Mouse (Mus musculus) bone marrow, adult 2 months (tissue): ENCODE measurements around the gene Mab21l3. TPM values are rescaled to one million over a fixed set of nuclear protein-coding genes. Genes with fewer than 3 reads are reported as not detected.

Source experiments
- H3K27ac ChIP-seq: fragments of 200-500 bp; 2 replicates; pipeline ENCODE4 v1.5.1; 2012; ENCODE audit warnings: low read depth, mild to moderate bottlenecking, control low read depth, inconsistent platforms, low read length; ENCODE audit not compliant: control insufficient read depth, poor library complexity, insufficient read depth
- H3K4me1 ChIP-seq: fragments of 200-500 bp; 2 replicates; pipeline ENCODE4 v1.6.1; 2011; ENCODE audit warnings: low read length; ENCODE audit not compliant: control insufficient read depth, insufficient read depth
- H3K4me3 ChIP-seq: fragments of 200-500 bp; replicated peaks from 2 replicates; pipeline ENCODE3; 2011; ENCODE audit warnings: mild to moderate bottlenecking, low read depth, low read length, control low read depth; ENCODE audit not compliant: control insufficient read depth
- CTCF ChIP-seq: fragments of 200-500 bp; IDR thresholded peaks from 2 replicates; pipeline ENCODE4 v1.5.1; 2011; ENCODE audit warnings: low read length, control low read depth; ENCODE audit not compliant: control insufficient read depth, insufficient read depth
- POLR2A ChIP-seq: fragments of 200-500 bp; IDR thresholded peaks from 2 replicates; pipeline ENCODE4 v1.6.1; 2011; ENCODE audit warnings: low read depth, mild to moderate bottlenecking, control low read depth, low read length, borderline replicate concordance; ENCODE audit not compliant: control insufficient read depth
- WGBS: fragments of 180-500 bp; shearing (Covaris S2); methylation state at CpG from one replicate; pipeline ENCODE4 v1.1.7; 2018; 5-methylcytosine and 5-hydroxymethylcytosine counted together
- polyA plus RNA-seq: library from polyadenylated mRNA; stranded (reverse); fragments of >200 nt; gene quantifications from 2 replicates; pipeline ENCODE4 v1.2.4, GENCODE M21; 2011; ENCODE audit warnings: low replicate concordance; ENCODE audit not compliant: missing spikeins, insufficient read depth, insufficient read length

The Mab21l3 gene
- polyA plus RNA-seq, 1 experiment, result not detected

DNA sequence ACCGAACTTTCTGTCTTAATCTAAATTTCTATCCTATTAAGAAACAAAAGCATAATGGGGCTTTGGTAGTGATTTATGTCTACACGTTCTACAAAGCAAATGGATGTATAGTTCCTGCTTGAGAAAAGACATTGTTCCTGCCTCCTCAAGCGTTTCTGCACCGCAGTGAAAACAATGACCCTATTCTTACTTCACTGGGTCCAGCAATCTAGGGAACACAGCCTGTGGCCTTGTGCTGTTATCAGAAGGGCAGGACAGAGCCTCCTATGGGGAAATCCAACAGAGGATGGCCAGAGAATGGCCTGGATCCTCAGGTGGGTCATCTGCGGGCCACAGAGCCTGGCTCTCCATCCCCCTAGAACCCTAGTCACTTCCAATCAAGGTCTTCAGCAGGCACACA lies 29.4 kb upstream of the Mab21l3 start:
- TF ChIP-seq POLR2A, result no peak
- TF ChIP-seq CTCF, result no peak
- Histone ChIP-seq H3K4me3 (no peak overlapping the region), H3K4me1 (no peaks in the 10 kb centered on the region), H3K27ac (no peak overlapping the region)
- WGBS, result 84% methylated on average over 5 of the region's 5 CpGs

- Histone ChIP-seq H3K27ac (no peak overlapping the region), H3K4me1 (no peaks in the 10 kb centered on the region), H3K4me3 (no peak overlapping the region)
- TF ChIP-seq CTCF (no peak), POLR2A (no peak)
- 78% methylated on average over 7 of the region's 7 CpGs for WGBS
Observed at GRCm38 (mm10) chr3:101876459-101877285, 27.9 kb upstream of the Mab21l3 start.

DNA sequence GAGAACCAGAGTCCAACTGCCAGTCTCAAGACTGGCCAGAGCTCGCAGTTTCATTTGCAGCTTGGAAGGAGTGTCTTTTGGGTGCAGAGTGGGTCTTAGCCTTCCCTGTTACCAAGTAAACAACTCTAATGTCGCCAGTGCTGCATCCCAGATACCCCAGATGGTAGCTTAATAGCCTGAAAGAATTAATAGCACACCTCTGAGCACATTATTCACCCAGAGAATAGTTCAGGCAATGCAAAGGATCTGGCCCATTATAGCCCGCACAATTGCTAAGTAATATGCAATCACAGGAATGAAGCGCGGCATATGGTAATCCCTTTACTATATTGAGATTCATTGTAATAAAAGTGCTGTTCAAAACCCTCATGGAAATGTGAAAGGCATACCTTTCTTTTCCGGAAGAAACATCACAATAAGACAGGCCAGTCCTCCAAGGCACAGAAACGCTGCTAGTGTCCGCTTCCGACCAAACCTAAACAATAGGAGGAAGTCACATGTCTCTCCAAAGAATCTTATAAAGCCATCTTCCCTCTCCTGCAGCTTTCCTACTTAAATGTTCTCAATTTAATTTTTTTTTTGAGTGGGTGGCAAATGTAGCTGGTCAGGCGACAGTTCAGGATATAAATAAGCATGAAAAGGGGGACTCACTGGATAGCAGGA lies 26.6 kb upstream of the Mab21l3 start:
- Histone ChIP-seq H3K4me3 (no peak overlapping the region), H3K4me1 (no peaks in the 10 kb centered on the region), H3K27ac (no peak overlapping the region)
- WGBS, result 81% methylated on average over 10 of the region's 10 CpGs
- TF ChIP-seq CTCF (no peak), POLR2A (no peak)

GRCm38 (mm10) chr3:101873061-101873675 lies 24.4 kb upstream of the Mab21l3 start:
- WGBS, result 87% methylated on average over 7 of the region's 7 CpGs
- Histone ChIP-seq H3K27ac (no peak overlapping the region), H3K4me3 (no peak overlapping the region), H3K4me1 (no peaks in the 10 kb centered on the region)
- no peak for TF ChIP-seq CTCF
- no peak for TF ChIP-seq POLR2A

DNA sequence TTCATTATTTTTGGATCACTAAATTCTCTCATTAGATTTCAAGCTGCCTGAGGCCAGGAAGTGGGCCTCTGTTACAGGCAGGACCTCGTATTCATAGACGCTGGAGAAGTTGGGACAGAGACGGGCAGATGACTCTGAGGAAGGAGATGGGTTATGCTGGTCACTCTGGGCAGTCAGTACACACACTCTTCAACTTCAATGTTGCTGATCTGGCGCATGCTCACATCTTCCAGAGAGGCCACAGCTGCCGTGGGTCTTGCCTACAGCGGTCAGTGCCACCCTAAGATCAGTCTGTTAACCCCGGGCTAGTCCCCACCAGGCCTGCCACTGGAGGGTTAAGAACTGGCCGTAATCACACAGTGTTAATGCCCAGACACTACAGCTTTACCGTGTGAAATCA lies 23.2 kb upstream of the Mab21l3 start:
- WGBS, result 88% methylated on average over 9 of the region's 9 CpGs
- no peak overlapping the region for H3K27ac ChIP-seq
- TF ChIP-seq POLR2A, result no peak
- TF ChIP-seq CTCF, result no peak
- no peak overlapping the region for H3K4me3 ChIP-seq
- no peaks in the 10 kb centered on the region for H3K4me1 ChIP-seq

DNA sequence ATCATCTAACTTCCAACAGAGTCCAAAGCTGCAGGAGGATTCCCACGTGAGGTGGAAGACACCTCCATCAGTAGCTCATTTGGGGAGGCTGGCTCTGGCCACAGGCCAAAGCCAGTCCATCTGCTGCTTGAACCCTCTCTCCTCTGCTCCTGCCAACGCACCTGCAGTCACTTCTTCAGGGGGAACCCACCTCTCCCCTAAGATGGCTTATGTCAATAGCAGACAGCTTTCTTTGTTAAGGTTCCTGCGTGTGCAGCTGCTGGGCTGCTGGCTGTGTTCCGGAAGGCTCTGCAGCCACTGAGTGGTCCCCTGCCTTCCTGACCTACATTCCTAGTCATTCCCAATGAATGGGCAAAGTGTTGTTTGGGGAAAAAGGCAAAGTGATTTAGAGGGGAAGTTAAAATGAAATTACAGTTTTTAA lies 18.3 kb upstream of the Mab21l3 start:
- 80% methylated on average over 4 of the region's 4 CpGs for WGBS
- H3K4me1 ChIP-seq, result no peaks in the 10 kb centered on the region
- no peak overlapping the region for H3K4me3 ChIP-seq
- H3K27ac ChIP-seq, result no peak overlapping the region
- TF ChIP-seq POLR2A (no peak), CTCF (no peak)

DNA sequence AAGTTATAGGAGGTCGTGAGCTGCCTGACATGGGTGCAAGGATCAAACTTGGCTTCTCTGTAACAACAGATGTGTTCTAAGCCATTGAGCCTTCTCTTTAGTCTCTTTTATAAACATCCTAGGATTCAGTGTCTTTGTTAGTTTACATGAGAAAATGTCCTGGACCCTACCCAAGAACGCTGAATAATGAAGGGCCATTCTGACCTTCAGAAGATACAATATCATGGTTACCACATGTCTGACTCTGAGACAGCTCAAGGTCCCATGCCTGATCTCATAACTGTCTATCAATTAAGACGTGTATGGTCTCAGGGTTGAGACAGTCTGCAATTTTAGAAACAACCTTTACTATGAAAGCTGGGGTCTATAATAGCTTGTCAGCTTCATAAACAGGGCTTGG lies 13.1 kb upstream of the Mab21l3 start:
- no peak for TF ChIP-seq POLR2A
- no peak for TF ChIP-seq CTCF
- WGBS, result 73% methylated on average over 3 of the region's 3 CpGs
- Histone ChIP-seq H3K27ac (no peak overlapping the region), H3K4me1 (no peaks in the 10 kb centered on the region), H3K4me3 (no peak overlapping the region)

- H3K4me1 ChIP-seq, result no peaks in the 10 kb centered on the region
- H3K27ac ChIP-seq, result no peak overlapping the region
- TF ChIP-seq POLR2A (no peak), CTCF (no peak)
- H3K4me3 ChIP-seq, result no peak overlapping the region
- WGBS, result 89% methylated on average over 7 of the region's 7 CpGs
Observed at GRCm38 (mm10) chr3:101860151-101860550, 11.4 kb upstream of the Mab21l3 start.
